Mouse (Mus musculus) urinary bladder, postnatal 36 days (tissue): ENCODE data around the gene Cd3g.

Experiments
- DNase-seq, 2 experiments: peaks; one replicate each; pipeline ENCODE4 v3.0.0; 2022; ENCODE audit warnings: low spot score in 2 of 2, mixed read lengths in 1 of 2

Gene Cd3g

GRCm38 (mm10) chr9:44919606-44920005 lies 60.6 kb downstream of the Cd3g start:
- DNase-seq: no peak
